Mouse (Mus musculus) heart, adult 2 months (tissue): ENCODE data around the gene Gm2832.
"Not testable (repeated sequence)": the region's sequence is repeated elsewhere in the genome, so short reads cannot be mapped to it uniquely, and the experiment has no call there.

Source experiments
- CTCF ChIP-seq: fragments of 200-600 bp; IDR thresholded peaks from 2 replicates; pipeline ENCODE4 v1.8.1; 2022; ENCODE audit warnings: antibody characterized with exemption, mild to moderate bottlenecking, moderate library complexity
- EP300 ChIP-seq: fragments of 200-500 bp; IDR thresholded peaks from 2 replicates; pipeline ENCODE4 v1.6.1; 2011; ENCODE audit warnings: low read depth, low read length, control low read depth; ENCODE audit not compliant: insufficient read depth
- POLR2A ChIP-seq: fragments of 200-500 bp; IDR thresholded peaks from 2 replicates; pipeline ENCODE4 v1.6.1; 2011; ENCODE audit warnings: mild to moderate bottlenecking, low read depth, low read length, control low read depth; ENCODE audit not compliant: insufficient read depth

GRCm38 (mm10) chr14:41278505-41278904, at the start of gene Gm2832:
- not testable (repeated sequence) for TF ChIP-seq POLR2A, EP300, CTCF
